Mouse (Mus musculus): ENCODE measurements around the gene Aig1.

DNA sequence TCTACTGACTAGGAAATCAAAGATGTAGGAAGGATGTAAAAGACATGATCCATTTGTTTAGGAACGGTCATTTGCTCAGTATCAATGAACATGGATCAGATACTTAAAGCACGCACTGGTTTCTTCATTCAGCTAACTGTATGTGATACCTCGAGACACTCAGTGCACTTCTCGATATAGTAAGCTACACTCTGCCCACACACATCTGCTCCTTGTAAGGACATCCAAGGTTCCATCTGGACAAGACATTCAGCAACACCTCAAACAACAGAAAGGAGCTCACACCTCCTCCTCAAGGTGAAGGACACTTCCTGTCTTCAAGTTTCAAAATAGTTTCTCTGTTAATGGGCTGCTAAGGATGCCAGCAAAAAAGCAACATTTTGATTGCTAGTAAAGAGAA lies 23.9 kb downstream of the Aig1 start:
- TF ChIP-seq CTCF (IDR thresholded peaks at IDR 0.05; ENCODE audit: low read depth, low read length) (no peak), POLR2A (IDR thresholded peaks at IDR 0.05; ENCODE audit: insufficient read depth, low read length) (no peak), EP300 (IDR thresholded peaks at IDR 0.05; ENCODE audit: insufficient read depth, low read depth, low read length) (no peak)
